Mouse (Mus musculus): ENCODE measurements around the gene Necap2. TPM values are rescaled to one million over a fixed set of nuclear protein-coding genes. Genes with fewer than 3 reads are reported as not detected.

The Necap2 gene
- polyA plus RNA-seq, 1 experiment = 47.2 TPM

DNA sequence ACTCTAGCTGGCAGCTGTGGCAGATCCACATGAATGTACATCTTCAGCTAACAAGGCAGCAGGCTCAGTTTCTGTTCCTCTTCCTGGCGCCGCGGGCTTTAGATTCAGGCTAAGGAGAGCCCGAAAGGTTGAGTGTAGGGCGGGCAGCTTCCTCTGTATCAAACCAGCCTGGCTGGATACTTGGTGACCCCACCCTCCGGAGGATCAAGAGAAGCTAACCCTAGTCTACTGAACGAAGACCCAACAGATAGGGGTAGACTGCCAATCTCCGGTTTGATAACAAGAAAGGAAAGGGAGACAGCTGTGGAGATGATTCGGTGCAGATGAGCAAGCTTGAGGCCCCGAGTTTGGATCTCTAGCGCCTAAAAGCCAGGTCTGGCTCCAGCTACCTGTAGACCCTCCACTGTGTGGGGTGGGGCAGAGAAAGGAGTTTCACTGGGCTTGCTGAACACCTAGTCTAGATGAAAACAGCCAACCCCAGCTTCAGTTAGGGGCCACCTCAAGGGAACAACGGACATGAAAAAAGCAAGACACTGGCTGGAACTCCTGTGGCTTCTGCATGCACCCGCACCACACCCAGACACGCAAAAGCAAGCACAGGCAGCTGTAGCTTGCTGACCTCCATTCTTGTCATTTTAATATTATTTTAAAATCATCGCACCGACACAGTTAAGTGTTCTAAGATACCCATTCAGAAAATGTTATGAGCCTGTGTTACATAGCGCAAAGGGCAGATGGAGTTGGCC lies 1.2 kb downstream of the Necap2 start:
- no peak for TF ChIP-seq CTCF (IDR thresholded peaks at IDR 0.05; ENCODE audit: borderline replicate concordance, insufficient read depth, low read length)
- TF ChIP-seq POLR2A (IDR thresholded peaks at IDR 0.05; ENCODE audit: low read depth, low read length) = no peak
- no peak overlapping the region for H3K27ac ChIP-seq (ENCODE audit: insufficient read depth, low read length)
- H3K4me3 ChIP-seq (ENCODE audit: insufficient read depth, low read length) = peak overlapping the region; percentile 86
- peaks cover 7% of the 10 kb centered on the region; the same call in 1 of the 2 replicates for H3K4me1 ChIP-seq (ENCODE audit: control insufficient read depth, insufficient read depth, low read length)

DNA sequence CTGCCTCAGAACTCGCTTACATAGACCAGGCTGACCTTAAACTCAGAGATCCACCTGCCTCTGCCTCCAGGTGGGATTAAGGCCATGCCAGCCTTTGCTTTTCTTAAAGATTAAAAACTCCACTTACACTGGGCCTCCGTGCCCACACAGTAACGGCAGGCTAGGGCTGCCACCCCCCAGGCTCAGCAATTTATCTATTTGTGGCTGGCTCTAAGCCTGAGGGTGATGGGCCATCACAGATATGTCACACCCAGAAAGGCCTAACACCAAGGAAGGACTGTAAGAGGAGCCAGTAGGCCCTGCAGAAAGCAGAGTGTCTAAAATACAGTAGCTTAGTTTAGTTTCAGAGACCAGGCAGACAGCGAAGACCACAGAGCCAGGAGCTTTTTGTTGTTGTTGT lies 4.0 kb downstream of the Necap2 start:
- H3K4me1 ChIP-seq (ENCODE audit: control insufficient read depth, insufficient read depth, low read length) = peaks cover 7% of the 10 kb centered on the region; the same call in 1 of the 2 replicates
- H3K4me3 ChIP-seq (ENCODE audit: insufficient read depth, low read length) = no peak overlapping the region
- 0 out of 2 replicates have a peak overlapping the region, but pooled peaks have one; percentile 14 for H3K27ac ChIP-seq (ENCODE audit: insufficient read depth, low read length)
- TF ChIP-seq CTCF (IDR thresholded peaks at IDR 0.05; ENCODE audit: borderline replicate concordance, insufficient read depth, low read length) = no peak
- TF ChIP-seq POLR2A (IDR thresholded peaks at IDR 0.05; ENCODE audit: low read depth, low read length) = no peak

DNA sequence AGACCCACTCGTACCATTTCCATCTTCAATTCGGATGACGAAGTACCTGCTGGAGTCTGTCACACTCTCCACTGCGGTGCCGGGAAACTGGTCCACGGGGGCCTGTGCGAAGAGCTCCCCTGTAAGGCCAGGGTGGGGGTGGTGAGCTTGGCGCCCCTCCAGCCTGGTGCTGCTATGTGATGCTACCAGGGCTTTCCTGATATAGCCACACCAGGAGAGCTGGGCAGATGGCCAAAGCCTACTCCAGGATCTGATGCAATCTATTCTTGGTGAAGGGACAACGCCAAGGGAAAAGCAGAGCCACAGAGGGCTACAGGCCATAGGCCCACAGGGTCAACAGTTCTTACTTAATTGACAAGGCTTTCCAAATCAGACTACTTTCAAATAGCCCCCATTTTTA lies 4.5 kb downstream of the Necap2 start:
- Histone ChIP-seq H3K27ac (ENCODE audit: insufficient read depth, low read length) (0 out of 2 replicates have a peak overlapping the region, but pooled peaks have one; percentile 14), H3K4me1 (ENCODE audit: control insufficient read depth, insufficient read depth, low read length) (peaks cover 7% of the 10 kb centered on the region; the same call in 1 of the 2 replicates), H3K4me3 (ENCODE audit: insufficient read depth, low read length) (no peak overlapping the region)
- no peak for TF ChIP-seq CTCF (IDR thresholded peaks at IDR 0.05; ENCODE audit: borderline replicate concordance, insufficient read depth, low read length)
- no peak for TF ChIP-seq POLR2A (IDR thresholded peaks at IDR 0.05; ENCODE audit: low read depth, low read length)

- Histone ChIP-seq H3K4me1 (ENCODE audit: control insufficient read depth, insufficient read depth, low read length) (peaks cover 7% of the 10 kb centered on the region; the same call in 1 of the 2 replicates), H3K27ac (ENCODE audit: insufficient read depth, low read length) (no peak overlapping the region), H3K4me3 (ENCODE audit: insufficient read depth, low read length) (no peak overlapping the region)
- TF ChIP-seq POLR2A (IDR thresholded peaks at IDR 0.05; ENCODE audit: low read depth, low read length) (no peak), CTCF (IDR thresholded peaks at IDR 0.05; ENCODE audit: borderline replicate concordance, insufficient read depth, low read length) (no peak)
Observed at GRCm38 (mm10) chr4:141072502-141072901, 5.7 kb downstream of the Necap2 start.

DNA sequence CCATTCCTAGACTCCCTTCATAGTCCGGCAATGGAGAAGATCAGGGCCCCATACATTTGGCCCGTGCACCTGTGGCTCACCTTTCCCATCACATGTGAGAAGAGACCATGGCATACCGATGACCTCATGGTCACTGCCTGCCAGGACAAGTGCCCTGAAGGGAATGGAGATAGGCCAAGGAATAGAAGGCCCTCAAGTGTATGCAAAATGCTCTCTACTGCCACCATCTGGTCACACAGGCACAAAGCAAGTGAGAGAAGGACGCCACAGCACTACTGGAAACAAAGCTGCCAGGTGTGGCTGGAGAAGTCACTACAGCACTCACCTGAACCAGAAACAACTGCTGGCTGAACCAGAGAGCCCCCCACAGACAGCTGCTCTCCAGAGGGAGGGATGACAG lies 8.4 kb downstream of the Necap2 start:
- Histone ChIP-seq H3K27ac (ENCODE audit: insufficient read depth, low read length) (no peak overlapping the region), H3K4me3 (ENCODE audit: insufficient read depth, low read length) (no peak overlapping the region), H3K4me1 (ENCODE audit: control insufficient read depth, insufficient read depth, low read length) (peaks cover 2% of the 10 kb centered on the region; the same call in 1 of the 2 replicates)
- peak; percentile 79; the same call in 1 of the 2 replicates for TF ChIP-seq CTCF (IDR thresholded peaks at IDR 0.05; ENCODE audit: borderline replicate concordance, insufficient read depth, low read length)
- TF ChIP-seq POLR2A (IDR thresholded peaks at IDR 0.05; ENCODE audit: low read depth, low read length) = no peak

DNA sequence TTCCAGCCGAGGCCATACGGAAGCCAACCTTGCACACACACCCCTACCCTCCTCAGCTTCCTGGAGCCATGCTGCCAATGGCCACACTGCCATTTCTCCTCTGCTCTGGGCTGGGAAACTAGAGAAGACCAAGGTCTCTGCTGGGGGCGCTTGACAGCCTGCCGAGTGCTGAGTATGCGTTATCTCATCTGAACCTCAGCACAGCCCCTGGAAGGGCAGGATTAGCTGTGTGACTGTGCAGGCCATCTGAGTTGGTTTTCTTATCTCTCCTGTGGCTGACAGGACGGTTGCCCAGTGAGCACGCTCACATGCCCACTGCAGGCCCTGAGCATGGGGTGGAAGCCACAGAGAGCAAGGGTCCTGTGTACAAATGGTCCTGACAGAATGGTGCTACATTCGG lies 9.5 kb downstream of the Necap2 start:
- H3K4me3 ChIP-seq (ENCODE audit: insufficient read depth, low read length) = no peak overlapping the region
- peaks cover 2% of the 10 kb centered on the region; the same call in 1 of the 2 replicates for H3K4me1 ChIP-seq (ENCODE audit: control insufficient read depth, insufficient read depth, low read length)
- no peak overlapping the region for H3K27ac ChIP-seq (ENCODE audit: insufficient read depth, low read length)
- no peak for TF ChIP-seq POLR2A (IDR thresholded peaks at IDR 0.05; ENCODE audit: low read depth, low read length)
- TF ChIP-seq CTCF (IDR thresholded peaks at IDR 0.05; ENCODE audit: borderline replicate concordance, insufficient read depth, low read length) = no peak

GRCm38 (mm10) chr4:141067516-141068046 lies 10.6 kb downstream of the Necap2 start:
- H3K4me3 ChIP-seq (ENCODE audit: insufficient read depth, low read length) = no peak overlapping the region

GRCm38 (mm10) chr4:141066709-141067515 lies 11.2 kb downstream of the Necap2 start:
- no peaks in the 10 kb centered on the region for H3K4me1 ChIP-seq (ENCODE audit: control insufficient read depth, insufficient read depth, low read length)
- no peak overlapping the region for H3K27ac ChIP-seq (ENCODE audit: insufficient read depth, low read length)
- H3K4me3 ChIP-seq (ENCODE audit: insufficient read depth, low read length) = no peak overlapping the region
- TF ChIP-seq POLR2A (IDR thresholded peaks at IDR 0.05; ENCODE audit: low read depth, low read length) (no peak), CTCF (IDR thresholded peaks at IDR 0.05; ENCODE audit: borderline replicate concordance, insufficient read depth, low read length) (no peak)

More at GRCm38 (mm10) chr4:141067516-141068046, 10.6 kb downstream of the Necap2 start:
- no peaks in the 10 kb centered on the region for H3K4me1 ChIP-seq (ENCODE audit: control insufficient read depth, insufficient read depth, low read length)
- TF ChIP-seq CTCF (IDR thresholded peaks at IDR 0.05; ENCODE audit: borderline replicate concordance, insufficient read depth, low read length) (no peak), POLR2A (IDR thresholded peaks at IDR 0.05; ENCODE audit: low read depth, low read length) (no peak)
- no peak overlapping the region for H3K27ac ChIP-seq (ENCODE audit: insufficient read depth, low read length)

GRCm38 (mm10) chr4:141065123-141065522 lies 13.0 kb downstream of the Necap2 start:
- H3K4me3 ChIP-seq (ENCODE audit: insufficient read depth, low read length) = no peak overlapping the region
- no peak overlapping the region for H3K27ac ChIP-seq (ENCODE audit: insufficient read depth, low read length)
- H3K4me1 ChIP-seq (ENCODE audit: control insufficient read depth, insufficient read depth, low read length) = no peaks in the 10 kb centered on the region
- peak; percentile 99 for TF ChIP-seq CTCF (IDR thresholded peaks at IDR 0.05; ENCODE audit: borderline replicate concordance, insufficient read depth, low read length)
- TF ChIP-seq POLR2A (IDR thresholded peaks at IDR 0.05; ENCODE audit: low read depth, low read length) = no peak
